ENCODE assay signal across 8 mouse cellular contexts in genomic region chr17:46247512-46248188, GRCm38 (mm10). TPM values are rescaled to one million over a fixed set of nuclear protein-coding genes. Genes with fewer than 3 reads are reported as not detected.
A peak's percentile ranks its signal among the peaks of the same experiment; 100 is the strongest.
DNase-seq lines count a peak whose midpoint lies in the region; ATAC-seq lines count a peak whose summit lies in the region.

TSS of gene Polr1c (minus strand) at chr17:46248054.
TSS of gene Yipf3 (plus strand) at chr17:46248080.

- H3K36me3 ChIP-seq in hindbrain, embryonic 13.5 days: peaks cover 76% of the 10 kb centered on the region

- H3K27me3 ChIP-seq in hindbrain, embryonic 13.5 days: no peaks in the 10 kb centered on the region

- peak within 1 kb of the TSS; percentile 87 for H3K27ac ChIP-seq in hindbrain, embryonic 13.5 days

- H3K4me2 ChIP-seq in hindbrain, embryonic 13.5 days: peak within 1 kb of the TSS; percentile 95

- peak; percentile 96 for DNase-seq in NIH3T3 (ENCODE audit: low read depth)
- peak; percentile 97 to 98 for DNase-seq in cerebellum, postnatal 10 days
- DNase-seq in frontal cortex, postnatal 14 days (ENCODE audit: low spot score in 2 of 2): peak; percentile 93 to 94
- peak; percentile 86 to 92 for DNase-seq in layer of hippocampus, postnatal 25 days (ENCODE audit: extremely low spot score in 1 of 2, low spot score in 1 of 2)
- DNase-seq in lung, postnatal 25 days (ENCODE audit: low spot score): peak; percentile 97
- peak; percentile 97 for DNase-seq in retina, embryonic 14.5 days (ENCODE audit: low spot score)
- DNase-seq in thymus, postnatal 4 days: peak; percentile 95

- H3K9ac ChIP-seq in hindbrain, embryonic 13.5 days: peak within 1 kb of the TSS; percentile 96

- H3K4me3 ChIP-seq in hindbrain, embryonic 13.5 days: peak within 1 kb of the TSS; percentile 94

- H3K4me1 ChIP-seq in hindbrain, embryonic 13.5 days (replicated peaks): peaks cover 27% of the 10 kb centered on the region

- under 1% methylated on average over 53 of the region's 53 CpGs for WGBS in hindbrain, embryonic 13.5 days

- ATAC-seq in hindbrain, embryonic 13.5 days (ENCODE audit: low FRiP score): peak; percentile 94

- no peaks in the 10 kb centered on the region for H3K9me3 ChIP-seq in hindbrain, embryonic 13.5 days

RNA-seq across cellular contexts. Expression of gene Polr1c, which starts in this region (rescaled TPM):
- polyA plus RNA-seq in hindbrain, embryonic 13.5 days (2015; fragmentation: Nextera tagmentation; extraction: Ambion mirVana): 82.7 and 85.7 TPM in 2 replicates
- 10 to 100 TPM; 36.3 to 40.4 TPM for total RNA-seq in layer of hippocampus, postnatal 25 days (2021)

RNA-seq across cellular contexts. Expression of gene Yipf3, which starts in this region (rescaled TPM):
- polyA plus RNA-seq in hindbrain, embryonic 13.5 days (2015; fragmentation: Nextera tagmentation; extraction: Ambion mirVana): 87.5 and 90.8 TPM in 2 replicates
- 10 to 100 TPM; 83.8 to 97.4 TPM for total RNA-seq in layer of hippocampus, postnatal 25 days (2021)

Comparison
In these comparisons a context has a peak if more than half of its experiments do, and no peak if none do; other contexts are left out.
1. Peak in every context shown above with its lines: DNase-seq, ATAC-seq, H3K4me3 ChIP-seq and H3K27ac ChIP-seq.